Mouse (Mus musculus) limb, embryonic 11.5 days (tissue): ENCODE data around the gene Arel1. TPM values are rescaled to one million over a fixed set of nuclear protein-coding genes. Genes with fewer than 3 reads are reported as not detected.

Experiments
- ATAC-seq: fragments of 200-750 bp; cut with Nextera tagmentation; 2 replicates; pipeline ENCODE4 v1.8.0; 2017; ENCODE audit warnings: low read depth; ENCODE audit not compliant: insufficient number of reproducible peaks, low FRiP score, low TSS enrichment
- DNase-seq: peaks from one replicate; pipeline ENCODE4 v3.0.0-alpha.2; 2015; ENCODE audit warnings: low spot score
- H3K27ac ChIP-seq: fragments of 300-500 bp; sonication (generic); replicated peaks from 2 replicates; pipeline ENCODE4 v1.5.1; 2014; ENCODE audit warnings: low read depth, mild to moderate bottlenecking, low read length
- H3K27me3 ChIP-seq: fragments of 300-500 bp; sonication (generic); 2 replicates; pipeline ENCODE4 v1.6.1; 2014; ENCODE audit warnings: mild to moderate bottlenecking, low read length, mixed read lengths; ENCODE audit not compliant: control insufficient read depth, insufficient read depth
- H3K36me3 ChIP-seq: fragments of 300-500 bp; sonication (generic); 2 replicates; pipeline ENCODE4 v1.6.1; 2014; ENCODE audit warnings: mild to moderate bottlenecking, low read length, moderate library complexity, mixed read lengths; ENCODE audit not compliant: control insufficient read depth, insufficient read depth
- H3K4me1 ChIP-seq: fragments of 300-500 bp; sonication (generic); 2 replicates; pipeline ENCODE4 v1.6.1; 2014; ENCODE audit warnings: low read length, mixed read lengths; ENCODE audit not compliant: control insufficient read depth, insufficient read depth
- H3K4me2 ChIP-seq: fragments of 300-500 bp; sonication (generic); 2 replicates; pipeline ENCODE4 v1.6.1; 2014; ENCODE audit warnings: low read depth, mild to moderate bottlenecking, moderate library complexity; ENCODE audit not compliant: severe bottlenecking
- H3K4me3 ChIP-seq: fragments of 300-500 bp; sonication (generic); 2 replicates; pipeline ENCODE4 v1.5.1; 2014; ENCODE audit warnings: low read depth, low read length
- H3K9ac ChIP-seq: fragments of 300-500 bp; sonication (generic); 2 replicates; pipeline ENCODE4 v1.6.1; 2014; ENCODE audit warnings: mild to moderate bottlenecking, low read length
- H3K9me3 ChIP-seq: fragments of 300-500 bp; sonication (generic); 2 replicates; pipeline ENCODE4 v1.6.1; 2016; ENCODE audit warnings: low read length; ENCODE audit not compliant: control insufficient read depth
- WGBS: fragments of 180-500 bp; shearing (Covaris S2); extraction: QIAGEN DNeasy Blood & Tissue Kit; methylation state at CpG from one replicate; pipeline ENCODE4 v1.1.7; 2014; 5-methylcytosine and 5-hydroxymethylcytosine counted together
- polyA plus RNA-seq: library from polyadenylated mRNA; unstranded; fragments of >200 nt; fragmentation: Nextera tagmentation; extraction: Ambion mirVana; gene quantifications from 2 replicates; pipeline ENCODE4 v1.2.1, GENCODE M21; 2014

Arel1 gene
- polyA plus RNA-seq, 1 experiment from 2014 or later = 18.0 TPM

DNA sequence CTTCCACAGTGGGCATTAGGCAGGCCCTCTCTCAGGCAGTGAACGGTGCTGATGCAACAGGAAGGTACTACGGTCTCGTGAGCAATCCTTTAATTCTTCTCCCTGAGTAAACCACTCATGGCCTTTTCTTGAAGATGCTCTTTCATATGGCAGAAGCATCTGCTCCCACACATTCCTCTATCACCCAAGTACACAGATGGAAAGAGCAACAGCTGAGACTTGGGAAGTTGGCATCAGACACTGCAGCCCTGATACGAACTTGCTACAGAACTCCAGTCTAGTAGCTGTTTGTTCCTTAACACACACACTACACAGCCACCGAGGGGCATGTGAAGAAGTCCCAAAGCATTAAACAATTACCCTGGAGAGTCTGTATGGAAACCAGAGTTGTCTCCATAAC is 46.4 kb downstream of the Arel1 start:
- 95% methylated on average over 5 of the region's 5 CpGs for WGBS
- H3K9ac ChIP-seq = no peak overlapping the region
- peaks cover 10% of the 10 kb centered on the region; the same call in 1 of the 2 replicates for H3K36me3 ChIP-seq
- DNase-seq (no peak), ATAC-seq (no peak)
- H3K4me2 ChIP-seq = no peak overlapping the region
- H3K4me1 ChIP-seq = no peaks in the 10 kb centered on the region
- no peak overlapping the region for H3K27ac ChIP-seq
- no peak overlapping the region for H3K4me3 ChIP-seq
- H3K27me3 ChIP-seq = no peaks in the 10 kb centered on the region
- H3K9me3 ChIP-seq = no peaks in the 10 kb centered on the region

DNA sequence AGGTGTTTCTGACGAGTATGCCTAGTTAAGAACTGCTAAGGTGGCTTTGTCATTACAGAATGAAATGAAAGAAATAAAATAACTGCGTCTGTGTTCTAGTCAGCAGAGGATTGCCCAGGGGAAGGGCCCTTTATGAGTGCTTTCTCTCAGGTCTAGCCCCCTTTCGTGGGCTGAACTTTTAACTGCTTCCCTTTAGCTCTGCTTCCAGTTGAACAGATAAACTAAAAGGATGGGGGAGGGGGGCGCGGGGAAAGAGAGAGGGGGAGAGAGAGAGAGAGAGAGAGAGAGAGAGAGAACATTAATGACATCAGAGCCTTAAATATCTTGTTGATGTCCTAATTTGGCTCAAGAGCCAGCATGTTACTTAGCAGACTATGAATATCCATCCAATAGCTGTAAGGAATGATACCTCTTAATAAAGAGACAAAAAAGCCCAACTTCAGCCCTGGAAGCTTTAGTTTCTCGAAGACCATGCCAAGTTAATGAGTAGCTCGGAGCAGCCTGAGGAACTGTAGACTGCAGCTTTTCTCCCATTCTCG is 48.8 kb downstream of the Arel1 start:
- DNase-seq (no peak), ATAC-seq (no peak)
- Histone ChIP-seq H3K9me3 (no peaks in the 10 kb centered on the region), H3K27me3 (no peaks in the 10 kb centered on the region), H3K4me1 (no peaks in the 10 kb centered on the region), H3K9ac (no peak overlapping the region), H3K36me3 (peaks cover 10% of the 10 kb centered on the region; the same call in 1 of the 2 replicates), H3K4me2 (no peak overlapping the region), H3K27ac (no peak overlapping the region), H3K4me3 (no peak overlapping the region)
- WGBS = 90% methylated on average over 8 of the region's 8 CpGs

DNA sequence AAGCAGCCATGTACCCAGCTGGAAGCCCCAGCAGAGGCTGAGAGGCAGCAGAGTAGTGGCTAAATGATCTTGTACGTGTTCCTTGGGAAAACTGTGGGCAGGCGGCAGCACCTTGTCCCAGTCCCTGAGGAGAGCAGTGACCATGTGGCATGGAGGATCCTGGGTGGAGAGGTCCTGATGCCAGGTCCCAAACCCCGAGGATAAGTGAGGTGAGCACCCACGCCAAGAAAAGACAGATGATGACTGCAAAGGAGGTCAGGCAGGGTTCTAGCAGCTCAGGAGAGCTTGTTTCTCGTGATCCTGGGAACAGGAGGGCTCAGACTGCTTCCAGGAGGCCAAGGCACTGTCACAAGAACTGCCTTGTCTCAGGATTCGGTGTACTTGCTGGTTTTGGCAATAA is 51.9 kb downstream of the Arel1 start:
- Histone ChIP-seq H3K4me3 (no peak overlapping the region), H3K9me3 (no peaks in the 10 kb centered on the region), H3K27ac (no peak overlapping the region), H3K9ac (no peak overlapping the region), H3K4me2 (no peak overlapping the region), H3K36me3 (peaks cover 5% of the 10 kb centered on the region; the same call in 1 of the 2 replicates), H3K4me1 (peaks cover 4% of the 10 kb centered on the region), H3K27me3 (no peaks in the 10 kb centered on the region)
- DNase-seq = no peak
- 86% methylated on average over 6 of the region's 6 CpGs for WGBS
- no peak for ATAC-seq

DNA sequence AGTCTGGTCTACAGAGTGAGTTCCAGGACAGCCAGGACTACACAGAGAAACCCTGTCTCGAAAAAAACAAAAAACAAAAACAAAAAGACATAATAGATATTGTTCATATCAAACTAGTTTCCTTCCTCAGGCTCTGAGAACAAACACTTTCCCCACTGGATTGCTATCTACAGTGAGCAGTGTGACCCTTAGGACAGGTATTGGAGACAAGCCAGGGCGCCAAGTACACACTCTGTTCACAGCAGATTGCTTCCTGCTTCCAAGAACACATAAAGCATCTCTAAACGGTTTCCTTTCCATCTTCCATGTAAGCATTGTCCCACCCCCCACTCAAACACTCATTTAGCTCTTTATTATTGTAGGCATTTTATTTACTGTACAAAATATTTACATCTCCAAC is 52.9 kb downstream of the Arel1 start:
- Histone ChIP-seq H3K27me3 (no peaks in the 10 kb centered on the region), H3K4me3 (no peak overlapping the region), H3K27ac (no peak overlapping the region), H3K4me2 (no peak overlapping the region), H3K9me3 (no peaks in the 10 kb centered on the region), H3K9ac (no peak overlapping the region), H3K4me1 (peaks cover 6% of the 10 kb centered on the region), H3K36me3 (peaks cover 5% of the 10 kb centered on the region; the same call in 1 of the 2 replicates)
- DNase-seq (no peak), ATAC-seq (no peak)
- WGBS = 86% methylated on average over 3 of the region's 3 CpGs

DNA sequence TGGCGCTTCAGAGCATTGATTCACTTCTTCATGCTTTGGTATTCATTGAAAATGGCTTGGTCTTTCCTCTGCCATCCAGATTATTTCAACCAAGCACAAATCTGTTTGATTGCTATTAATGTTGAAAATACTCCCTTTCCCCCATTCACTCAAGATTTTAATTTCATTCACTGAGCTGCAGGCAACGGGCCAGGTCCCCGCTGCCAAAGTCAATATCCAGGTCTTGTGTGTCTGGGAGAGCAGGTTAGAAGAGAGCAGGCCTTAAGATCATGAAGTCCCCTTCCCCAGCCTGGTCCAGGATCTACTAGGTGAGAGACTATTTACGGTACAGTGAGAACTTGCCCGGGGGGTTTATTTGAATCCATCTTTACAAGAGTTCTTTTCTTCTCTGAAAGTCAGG is 55.7 kb downstream of the Arel1 start:
- Histone ChIP-seq H3K9ac (no peak overlapping the region), H3K4me3 (no peak overlapping the region), H3K9me3 (no peaks in the 10 kb centered on the region), H3K27ac (no peak overlapping the region), H3K36me3 (peaks cover 3% of the 10 kb centered on the region; the same call in 1 of the 2 replicates), H3K4me1 (peaks cover 6% of the 10 kb centered on the region), H3K27me3 (no peaks in the 10 kb centered on the region), H3K4me2 (no peak overlapping the region)
- ATAC-seq (no peak), DNase-seq (no peak)
- WGBS = 90% methylated on average over 5 of the region's 5 CpGs

DNA sequence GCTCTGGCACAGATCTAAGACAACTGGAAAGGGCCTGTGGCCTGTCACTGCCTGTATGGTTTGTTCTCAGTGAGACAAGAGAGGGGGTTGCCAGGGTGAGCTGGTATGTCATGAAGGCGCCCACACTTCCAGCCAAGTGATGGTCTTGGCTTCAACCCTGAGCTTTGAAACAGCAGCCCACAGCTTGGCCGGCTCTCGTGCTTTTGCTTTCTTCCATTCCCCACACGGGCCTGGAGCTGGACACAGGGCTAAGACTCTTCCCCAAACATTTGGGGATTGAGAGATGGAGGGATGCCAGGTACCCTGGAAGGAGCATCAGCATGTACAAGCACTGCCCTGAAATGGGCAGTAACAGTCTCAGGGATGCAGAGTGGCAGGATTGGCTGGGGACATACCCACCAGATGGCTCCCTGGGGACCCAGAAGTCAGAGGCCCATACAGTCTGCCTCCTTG is 58.0 kb downstream of the Arel1 start:
- WGBS = 90% methylated on average over 4 of the region's 4 CpGs
- ATAC-seq = no peak
- H3K9me3 ChIP-seq = no peaks in the 10 kb centered on the region
- no peak overlapping the region for H3K9ac ChIP-seq
- DNase-seq = no peak
- H3K4me1 ChIP-seq = peaks cover 6% of the 10 kb centered on the region
- H3K36me3 ChIP-seq = no peaks in the 10 kb centered on the region
- H3K4me3 ChIP-seq = no peak overlapping the region
- no peaks in the 10 kb centered on the region for H3K27me3 ChIP-seq
- no peak overlapping the region for H3K4me2 ChIP-seq
- H3K27ac ChIP-seq = no peak overlapping the region

DNA sequence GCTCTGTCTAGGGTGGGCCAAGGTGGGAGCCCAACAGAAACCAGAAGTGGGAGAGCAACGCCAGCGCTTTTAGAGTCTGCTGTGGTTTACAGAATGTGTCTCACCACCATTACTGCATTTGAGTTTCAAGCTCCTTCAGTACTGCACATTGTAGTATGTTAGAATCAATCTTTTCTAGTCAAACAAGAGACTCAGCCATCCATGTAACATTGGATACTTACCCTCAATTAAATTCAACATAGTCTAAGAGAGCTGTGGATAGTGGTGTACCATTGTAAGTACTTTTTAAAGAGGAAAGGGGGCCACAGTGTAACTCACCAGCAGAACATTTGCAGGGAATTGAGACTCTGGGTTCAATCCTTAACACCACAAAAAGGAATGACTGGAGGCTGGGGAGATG is 59.1 kb downstream of the Arel1 start:
- Histone ChIP-seq H3K9ac (no peak overlapping the region), H3K36me3 (no peaks in the 10 kb centered on the region), H3K4me2 (no peak overlapping the region), H3K9me3 (no peaks in the 10 kb centered on the region), H3K4me1 (peaks cover 11% of the 10 kb centered on the region), H3K27me3 (no peaks in the 10 kb centered on the region), H3K27ac (no peak overlapping the region), H3K4me3 (no peak overlapping the region)
- DNase-seq (no peak), ATAC-seq (no peak)
- 97% methylated on average over 2 of the region's 2 CpGs for WGBS

DNA sequence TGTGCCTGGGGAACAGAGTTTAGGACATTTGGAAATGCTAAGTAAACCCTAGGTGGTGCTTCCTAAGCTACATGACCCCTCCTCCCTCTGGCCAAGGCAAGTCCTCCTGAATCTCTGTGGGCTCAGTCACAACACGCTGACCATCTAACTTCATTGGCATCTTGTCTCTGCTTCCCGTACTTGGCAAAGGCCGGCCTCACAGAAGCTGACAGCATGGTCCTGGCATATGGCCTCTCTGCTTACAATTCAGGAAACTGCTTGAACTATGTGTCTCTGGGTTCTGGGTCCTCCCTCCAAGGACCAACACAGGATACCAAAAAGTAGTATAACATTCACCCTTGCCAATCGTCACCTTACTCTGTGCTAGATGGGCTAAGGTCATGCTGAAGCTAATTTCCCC is 60.6 kb downstream of the Arel1 start:
- H3K4me3 ChIP-seq = no peak overlapping the region
- H3K27ac ChIP-seq = no peak overlapping the region
- H3K4me2 ChIP-seq = no peak overlapping the region
- WGBS = 100% methylated on average over 4 of the region's 4 CpGs
- H3K27me3 ChIP-seq = no peaks in the 10 kb centered on the region
- H3K9ac ChIP-seq = no peak overlapping the region
- DNase-seq (no peak), ATAC-seq (no peak)
- no peaks in the 10 kb centered on the region for H3K36me3 ChIP-seq
- H3K9me3 ChIP-seq = no peaks in the 10 kb centered on the region
- peaks cover 11% of the 10 kb centered on the region for H3K4me1 ChIP-seq
